Mouse (Mus musculus) midbrain, postnatal 0 days (tissue): Measurements from ENCODE around the gene Dag1. TPM values are rescaled to one million over a fixed set of nuclear protein-coding genes. Genes with fewer than 3 reads are reported as not detected.
A peak's percentile ranks its signal among the peaks of the same experiment; 100 is the strongest.

Experiments
- ATAC-seq: fragments of 200-750 bp; cut with Nextera tagmentation; 2 replicates; pipeline ENCODE4 v1.8.0; 2017; ENCODE audit warnings: moderate number of reproducible peaks, mild to moderate bottlenecking, moderate TSS enrichment, moderate library complexity; ENCODE audit not compliant: low FRiP score
- DNase-seq: peaks from one replicate; pipeline ENCODE4 v3.0.0-alpha.2; 2015; ENCODE audit warnings: low spot score
- H3K27ac ChIP-seq: fragments of 300-500 bp; sonication (generic); 2 replicates; pipeline ENCODE4 v1.5.1; 2014; ENCODE audit warnings: low read depth, mild to moderate bottlenecking, low read length, mixed read lengths
- H3K27me3 ChIP-seq: fragments of 300-500 bp; sonication (generic); 2 replicates; pipeline ENCODE4 v1.6.1; 2014; ENCODE audit warnings: low read length, control low read depth, mixed read lengths; ENCODE audit not compliant: insufficient read depth
- H3K36me3 ChIP-seq: fragments of 300-500 bp; sonication (generic); 2 replicates; pipeline ENCODE4 v1.6.1; 2014; ENCODE audit warnings: low read length, control low read depth, mixed read lengths; ENCODE audit not compliant: insufficient read depth
- H3K4me1 ChIP-seq: fragments of 300-500 bp; sonication (generic); 2 replicates; pipeline ENCODE4 v1.6.1; 2014; ENCODE audit warnings: mild to moderate bottlenecking, control low read depth, antibody characterized with exemption, low read length, mixed read lengths; ENCODE audit not compliant: insufficient read depth
- H3K4me2 ChIP-seq: fragments of 300-500 bp; sonication (generic); 2 replicates; pipeline ENCODE4 v1.6.1; 2014; ENCODE audit warnings: low read depth, mild to moderate bottlenecking, low read length, mixed read lengths; ENCODE audit not compliant: poor library complexity, severe bottlenecking
- H3K4me3 ChIP-seq: fragments of 300-500 bp; sonication (generic); 2 replicates; pipeline ENCODE4 v1.5.1; 2014; ENCODE audit warnings: low read depth, mild to moderate bottlenecking, low read length, moderate library complexity
- H3K9ac ChIP-seq: fragments of 300-500 bp; sonication (generic); replicated peaks from 2 replicates; pipeline ENCODE4 v1.6.1; 2014; ENCODE audit warnings: mild to moderate bottlenecking, low read length, moderate library complexity, mixed read lengths; ENCODE audit not compliant: poor library complexity, severe bottlenecking
- H3K9me3 ChIP-seq: fragments of 300-500 bp; sonication (generic); 2 replicates; pipeline ENCODE4 v1.6.1; 2016; ENCODE audit warnings: low read length, control low read depth
- CTCF ChIP-seq: IDR thresholded peaks from 2 replicates; pipeline ENCODE4 v1.5.1; 2016; ENCODE audit warnings: antibody characterized with exemption, mild to moderate bottlenecking
- WGBS: fragments of 180-500 bp; shearing (Covaris S2); extraction: QIAGEN DNeasy Blood & Tissue Kit; methylation state at CpG from one replicate; pipeline ENCODE4 v1.1.7; 2014; 5-methylcytosine and 5-hydroxymethylcytosine counted together
- polyA plus RNA-seq: library from polyadenylated mRNA; unstranded; fragments of >200 nt; fragmentation: Nextera tagmentation; extraction: Ambion mirVana; gene quantifications from 2 replicates; pipeline ENCODE4 v1.2.1, GENCODE M21; 2015
- total RNA-seq: library from RNA; depleted of rRNA; stranded (reverse); fragments of >200 nt; gene quantifications from 2 replicates; pipeline ENCODE4 v1.2.3, GENCODE M21; 2014

The Dag1 gene
- total and polyA plus RNA-seq, 2 experiments from 2014 or later = 79.7 to 141 TPM

DNA sequence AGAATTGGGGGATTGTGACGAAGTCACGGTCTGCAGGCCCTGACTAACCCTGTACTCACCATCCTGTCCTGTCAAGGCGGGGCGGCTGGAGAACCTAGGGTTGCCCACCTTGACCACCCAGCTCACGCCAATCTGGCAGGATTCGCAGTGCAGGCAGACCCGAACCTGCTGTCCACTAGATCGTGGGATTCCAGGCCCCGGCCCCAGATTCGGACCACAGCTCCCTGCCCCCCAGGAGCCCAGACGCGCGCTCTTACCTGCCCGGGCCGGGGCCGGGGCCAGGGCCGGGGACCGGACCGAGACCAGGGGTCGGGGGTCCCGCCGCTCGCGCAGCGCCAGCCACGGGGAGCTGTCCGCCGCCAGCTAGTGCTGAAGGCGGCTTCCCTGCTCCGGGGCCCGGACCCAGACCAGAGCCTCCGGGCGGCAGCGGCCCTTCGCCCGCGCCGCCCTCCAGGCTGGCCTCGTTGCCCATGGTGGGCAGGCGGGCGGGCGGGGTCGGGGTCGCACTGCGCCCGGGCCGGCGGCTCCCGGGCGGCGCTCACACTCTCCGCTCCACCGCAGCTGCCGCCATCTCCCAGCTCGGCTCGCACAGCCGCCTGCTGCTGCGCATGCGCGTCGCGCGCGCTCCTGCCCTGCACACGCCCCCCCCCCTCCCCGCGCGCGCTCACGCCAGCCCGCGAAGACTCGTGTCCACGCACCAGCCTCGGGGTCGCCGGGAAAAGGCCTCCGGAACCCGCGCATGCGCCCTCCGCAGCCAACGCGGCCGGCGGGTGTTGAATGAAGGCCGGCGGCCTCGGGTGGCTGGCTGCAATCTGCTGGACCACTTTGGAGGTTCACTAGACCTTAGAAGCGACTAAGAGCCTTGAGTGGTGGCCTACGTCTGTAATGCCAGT is 73.7 kb downstream of the Dag1 start, which contains the start of gene Bsn:
TSS of gene Bsn (minus strand) at position 598 of the 893 bp plus-strand sequence.
- Histone ChIP-seq H3K9ac (peak within 1 kb of the TSS; percentile 97), H3K27me3 (no peaks in the 10 kb centered on the region), H3K9me3 (no peaks in the 10 kb centered on the region), H3K27ac (peak within 1 kb of the TSS; percentile 71), H3K4me3 (peak within 1 kb of the TSS; percentile 76), H3K4me1 (peaks cover 9% of the 10 kb centered on the region), H3K36me3 (no peaks in the 10 kb centered on the region), H3K4me2 (peak within 1 kb of the TSS; percentile 75)
- peak; percentile 78 for ATAC-seq
- WGBS = 1% methylated on average over 68 of the region's 91 CpGs
- no peak for TF ChIP-seq CTCF
- DNase-seq = peak; percentile 90

DNA sequence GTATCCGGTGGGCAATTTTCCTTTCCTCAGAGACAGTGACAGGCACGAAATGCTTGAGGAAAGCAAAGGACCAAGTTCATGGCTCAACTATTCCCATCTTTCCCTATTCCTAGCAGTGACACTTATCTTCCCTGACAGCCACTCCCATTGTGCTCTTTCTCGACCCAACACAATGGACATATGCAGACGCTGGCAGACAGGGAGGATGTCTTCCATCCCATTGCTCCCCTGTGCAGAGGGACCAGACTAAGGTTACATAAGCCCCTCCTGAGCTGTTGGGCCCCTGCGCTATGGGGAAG is 74.3 kb downstream of the Dag1 start:
- DNase-seq = no peak
- ATAC-seq = peak; percentile 68
- Histone ChIP-seq H3K4me1 (peaks cover 9% of the 10 kb centered on the region), H3K36me3 (no peaks in the 10 kb centered on the region), H3K4me3 (peak overlapping the region; percentile 76), H3K27me3 (no peaks in the 10 kb centered on the region), H3K9me3 (no peaks in the 10 kb centered on the region), H3K9ac (peak overlapping the region; percentile 97), H3K27ac (peak overlapping the region; percentile 71; the same call in 1 of the 2 replicates), H3K4me2 (peak overlapping the region; percentile 75)
- WGBS = 21% methylated on average over 5 of the region's 5 CpGs
- TF ChIP-seq CTCF = no peak

DNA sequence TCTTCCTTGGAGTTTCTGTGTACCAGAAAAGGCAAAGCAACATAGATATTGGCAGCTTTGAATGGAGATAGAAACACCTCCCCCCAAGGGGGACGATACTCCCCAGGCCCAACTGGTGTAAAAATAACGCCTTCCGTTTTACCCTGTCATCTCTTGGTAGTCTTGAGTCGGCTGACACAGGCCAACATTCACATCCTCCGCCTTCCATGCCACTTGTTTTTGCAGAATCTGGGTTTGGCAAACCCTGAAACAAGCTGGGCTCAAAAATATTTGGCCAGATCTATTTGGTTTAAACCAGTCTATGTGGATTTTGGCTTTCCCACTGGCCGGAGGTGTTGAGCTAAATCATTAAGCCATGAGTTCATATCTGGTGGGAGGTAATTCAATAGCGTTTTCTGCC is 74.7 kb downstream of the Dag1 start:
- no peak for DNase-seq
- H3K9me3 ChIP-seq = no peaks in the 10 kb centered on the region
- peak overlapping the region; percentile 75 for H3K4me2 ChIP-seq
- H3K27me3 ChIP-seq = no peaks in the 10 kb centered on the region
- ATAC-seq = no peak
- H3K4me3 ChIP-seq = peak overlapping the region; percentile 76
- H3K4me1 ChIP-seq = peaks cover 9% of the 10 kb centered on the region
- H3K27ac ChIP-seq = no peak overlapping the region
- peak overlapping the region; percentile 97 for H3K9ac ChIP-seq
- 72% methylated on average over 7 of the region's 7 CpGs for WGBS
- TF ChIP-seq CTCF = no peak
- no peaks in the 10 kb centered on the region for H3K36me3 ChIP-seq

DNA sequence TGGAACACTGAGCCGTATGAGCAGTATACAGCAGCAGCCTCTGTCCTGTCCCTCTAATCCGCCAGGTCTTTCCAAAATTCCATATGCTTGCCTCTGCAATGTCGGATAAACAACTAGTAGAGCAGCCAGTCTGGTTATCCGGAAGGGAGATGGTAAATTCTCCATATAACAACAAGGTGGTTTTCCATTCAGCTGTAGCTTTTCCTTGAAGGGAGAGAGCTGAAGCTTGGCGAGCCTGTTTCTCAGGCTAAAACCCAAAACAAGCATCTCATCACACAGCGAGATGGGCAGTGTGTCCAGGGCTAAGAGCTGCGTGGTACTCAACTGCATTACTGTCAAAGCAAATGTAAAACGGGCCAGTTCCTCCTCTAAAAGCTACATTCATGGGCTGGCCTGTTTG is 75.2 kb downstream of the Dag1 start:
- no peak for TF ChIP-seq CTCF
- DNase-seq (no peak), ATAC-seq (no peak)
- Histone ChIP-seq H3K27me3 (no peaks in the 10 kb centered on the region), H3K4me1 (peaks cover 9% of the 10 kb centered on the region), H3K4me2 (peak overlapping the region; percentile 75), H3K9me3 (no peaks in the 10 kb centered on the region), H3K9ac (0 out of 2 replicates have a peak overlapping the region, but pooled peaks have one; percentile 97), H3K4me3 (peak overlapping the region; percentile 76; the same call in 1 of the 2 replicates), H3K27ac (no peak overlapping the region), H3K36me3 (no peaks in the 10 kb centered on the region)
- WGBS = 74% methylated on average over 8 of the region's 8 CpGs

DNA sequence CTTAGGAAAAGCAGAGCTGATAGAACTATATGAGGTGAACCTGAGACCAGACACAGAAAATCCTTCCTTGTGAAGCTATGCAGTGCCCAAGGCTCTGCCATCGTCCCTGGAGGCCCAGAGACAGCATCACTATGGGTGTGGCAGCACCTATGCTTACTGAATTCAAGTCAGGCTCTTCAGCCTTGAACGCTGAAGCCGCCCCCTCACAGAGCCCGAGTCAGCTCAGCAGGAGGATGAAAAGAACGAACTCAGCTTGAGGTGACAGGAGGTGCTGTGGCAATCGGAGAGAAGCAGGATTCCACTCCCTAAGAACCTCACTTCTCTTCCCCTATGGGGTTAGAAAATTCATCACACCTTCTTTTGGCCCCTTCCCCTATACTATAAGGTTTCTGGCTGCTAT is 76.1 kb downstream of the Dag1 start:
- H3K36me3 ChIP-seq = no peaks in the 10 kb centered on the region
- no peaks in the 10 kb centered on the region for H3K9me3 ChIP-seq
- no peak for TF ChIP-seq CTCF
- no peak for DNase-seq
- H3K4me2 ChIP-seq = 0 out of 2 replicates have a peak overlapping the region, but pooled peaks have one; percentile 75
- 52% methylated on average over 6 of the region's 6 CpGs for WGBS
- H3K27me3 ChIP-seq = no peaks in the 10 kb centered on the region
- no peak overlapping the region for H3K4me3 ChIP-seq
- 0 out of 2 replicates have a peak overlapping the region, but pooled peaks have one; percentile 10 for H3K9ac ChIP-seq
- H3K27ac ChIP-seq = no peak overlapping the region
- H3K4me1 ChIP-seq = peaks cover 9% of the 10 kb centered on the region
- no peak for ATAC-seq

DNA sequence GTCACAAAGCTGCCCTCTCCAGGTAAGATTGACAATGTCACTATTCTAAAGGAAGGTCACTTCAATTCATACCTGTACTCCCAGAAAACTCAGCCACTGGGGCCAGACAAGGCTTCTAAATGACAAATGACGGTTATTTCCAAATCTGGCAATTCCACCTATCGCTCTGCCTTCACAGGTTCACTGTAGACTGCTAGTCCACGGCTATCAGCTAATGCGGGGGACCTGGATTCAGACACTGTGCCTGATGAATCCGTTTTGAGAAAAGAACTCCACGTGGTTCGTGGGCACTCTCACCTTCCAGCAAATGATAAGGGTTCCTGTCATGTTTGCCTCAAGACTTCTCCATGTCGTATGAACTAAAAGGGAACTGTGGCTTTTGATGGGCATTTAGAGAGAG is 78.0 kb downstream of the Dag1 start:
- no peak for TF ChIP-seq CTCF
- peaks cover 9% of the 10 kb centered on the region for H3K4me1 ChIP-seq
- no peak overlapping the region for H3K4me3 ChIP-seq
- H3K9ac ChIP-seq = no peak overlapping the region
- H3K27me3 ChIP-seq = no peaks in the 10 kb centered on the region
- H3K9me3 ChIP-seq = no peaks in the 10 kb centered on the region
- no peaks in the 10 kb centered on the region for H3K36me3 ChIP-seq
- no peak overlapping the region for H3K27ac ChIP-seq
- WGBS = 86% methylated on average over 8 of the region's 8 CpGs
- no peak for ATAC-seq
- H3K4me2 ChIP-seq = no peak overlapping the region
- no peak for DNase-seq
